Mouse (Mus musculus): ENCODE data around the gene Appbp2.

Gene Appbp2

DNA sequence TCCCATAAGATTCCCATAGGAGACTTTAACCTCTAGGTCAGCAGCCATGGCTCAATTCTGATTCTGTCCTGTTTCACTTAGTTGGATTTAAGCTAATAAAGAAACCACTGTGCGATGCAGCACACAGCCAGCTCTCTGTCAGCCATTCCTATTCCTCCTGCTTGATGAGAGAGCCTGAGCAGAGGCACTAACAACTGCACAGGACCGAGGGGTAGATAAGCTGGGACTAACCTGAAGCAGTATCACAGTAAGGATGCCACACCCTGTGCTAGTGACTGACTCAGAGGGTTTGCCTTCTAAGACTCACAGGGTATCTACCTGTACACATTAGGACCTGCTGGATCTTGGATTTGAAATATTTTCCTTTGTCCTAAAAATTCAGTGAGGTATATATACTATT lies 21.7 kb downstream of the Appbp2 start:
- H3K9me3 ChIP-seq (ENCODE audit: low read length) = no peaks in the 10 kb centered on the region
- H3K4me1 ChIP-seq (replicated peaks; ENCODE audit: low read depth, low read length) = peaks cover 17% of the 10 kb centered on the region
- peaks cover 83% of the 10 kb centered on the region for H3K36me3 ChIP-seq (ENCODE audit: insufficient read depth, low read length)
- H3K27me3 ChIP-seq (ENCODE audit: insufficient read depth, low read length) = no peaks in the 10 kb centered on the region
- no peak for TF ChIP-seq POU5F1 (IDR thresholded peaks at IDR 0.05; ENCODE audit: borderline replicate concordance, low read length)
- no peak for TF ChIP-seq CTCF (conservative IDR thresholded peaks at IDR 0.05; ENCODE audit: low read length)
- H3K4me3 ChIP-seq (replicated peaks; ENCODE audit: low read length) = no peak overlapping the region

DNA sequence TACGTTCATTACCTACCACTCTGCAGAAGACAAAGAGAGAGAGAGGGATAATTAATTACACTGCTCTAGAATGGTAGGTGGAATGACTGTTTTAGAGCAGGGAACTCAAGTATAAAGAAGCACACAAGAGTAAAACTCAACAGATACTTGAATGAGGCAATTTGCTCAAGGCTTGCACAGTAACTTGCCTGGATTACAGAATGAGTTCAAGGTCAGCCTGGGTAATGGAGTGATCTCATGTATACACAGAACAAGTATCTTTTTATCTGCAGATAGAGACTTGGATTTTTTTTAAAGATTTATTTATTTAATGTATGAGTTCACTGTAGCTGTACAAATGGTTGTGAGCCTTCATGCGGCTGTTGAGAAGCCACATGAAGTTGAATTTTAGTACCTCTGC lies 23.8 kb downstream of the Appbp2 start:
- Histone ChIP-seq H3K4me1 (replicated peaks; ENCODE audit: low read depth, low read length) (peaks cover 11% of the 10 kb centered on the region), H3K9me3 (ENCODE audit: low read length) (no peaks in the 10 kb centered on the region), H3K4me3 (replicated peaks; ENCODE audit: low read length) (no peak overlapping the region), H3K36me3 (ENCODE audit: insufficient read depth, low read length) (peaks cover 96% of the 10 kb centered on the region), H3K27me3 (ENCODE audit: insufficient read depth, low read length) (no peaks in the 10 kb centered on the region)
- TF ChIP-seq NANOG (IDR thresholded peaks at IDR 0.05; ENCODE audit: borderline replicate concordance, low read length) (no peak), POU5F1 (IDR thresholded peaks at IDR 0.05; ENCODE audit: borderline replicate concordance, low read length) (no peak), CTCF (conservative IDR thresholded peaks at IDR 0.05; ENCODE audit: low read length) (no peak)

DNA sequence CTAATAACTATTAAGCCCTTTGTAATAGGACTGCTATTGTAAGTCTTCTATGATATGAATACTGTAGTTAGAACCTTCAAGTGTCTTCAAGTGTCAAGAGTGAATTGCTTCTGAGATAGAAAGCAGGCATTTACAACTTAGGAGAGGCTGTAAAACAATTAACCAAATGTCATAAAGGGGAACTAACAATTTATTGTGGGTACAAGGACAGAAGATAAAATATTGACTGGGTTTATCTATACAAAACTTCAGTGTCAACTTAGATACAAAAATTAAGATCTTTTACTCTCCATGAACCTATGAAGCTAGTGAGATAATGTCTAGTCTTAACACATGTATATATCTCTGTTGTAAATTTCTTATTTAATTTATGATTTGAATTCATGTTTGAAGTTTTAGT lies 28.7 kb downstream of the Appbp2 start:
- no peaks in the 10 kb centered on the region for H3K4me1 ChIP-seq (replicated peaks; ENCODE audit: low read depth, low read length)
- H3K36me3 ChIP-seq (ENCODE audit: insufficient read depth, low read length) = peaks cover 89% of the 10 kb centered on the region
- no peaks in the 10 kb centered on the region for H3K9me3 ChIP-seq (ENCODE audit: low read length)
- no peaks in the 10 kb centered on the region for H3K27me3 ChIP-seq (ENCODE audit: insufficient read depth, low read length)
- no peak overlapping the region for H3K4me3 ChIP-seq (replicated peaks; ENCODE audit: low read length)
- TF ChIP-seq CTCF (conservative IDR thresholded peaks at IDR 0.05; ENCODE audit: low read length) (no peak), NANOG (IDR thresholded peaks at IDR 0.05; ENCODE audit: borderline replicate concordance, low read length) (no peak), POU5F1 (IDR thresholded peaks at IDR 0.05; ENCODE audit: borderline replicate concordance, low read length) (no peak)

DNA sequence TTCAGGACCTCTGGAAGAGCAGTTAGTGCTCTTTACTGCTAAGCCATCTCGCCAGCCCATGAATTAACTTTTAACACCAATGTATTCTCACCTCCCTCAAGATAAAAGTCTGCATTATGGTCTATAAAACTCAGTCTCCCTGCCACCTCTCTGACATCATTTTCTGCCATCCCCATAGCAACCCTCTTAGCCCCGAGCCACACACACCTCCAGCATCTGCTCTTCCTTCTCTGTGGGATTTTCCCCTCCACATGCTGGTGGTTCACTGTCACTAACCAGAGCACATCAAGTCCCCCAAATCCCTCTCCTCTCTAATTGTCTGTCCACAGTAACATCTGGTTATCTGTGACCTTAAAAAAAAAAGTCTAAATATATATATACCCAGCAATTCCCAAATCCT lies 36.0 kb downstream of the Appbp2 start:
- no peak for TF ChIP-seq NANOG (IDR thresholded peaks at IDR 0.05; ENCODE audit: borderline replicate concordance, low read length)
- no peak for TF ChIP-seq POU5F1 (IDR thresholded peaks at IDR 0.05; ENCODE audit: borderline replicate concordance, low read length)
- TF ChIP-seq CTCF (conservative IDR thresholded peaks at IDR 0.05; ENCODE audit: low read length) = no peak
- Histone ChIP-seq H3K4me1 (replicated peaks; ENCODE audit: low read depth, low read length) (no peaks in the 10 kb centered on the region), H3K27me3 (ENCODE audit: insufficient read depth, low read length) (no peaks in the 10 kb centered on the region), H3K4me3 (replicated peaks; ENCODE audit: low read length) (no peak overlapping the region), H3K36me3 (ENCODE audit: insufficient read depth, low read length) (peaks cover 97% of the 10 kb centered on the region), H3K9me3 (ENCODE audit: low read length) (no peaks in the 10 kb centered on the region)

DNA sequence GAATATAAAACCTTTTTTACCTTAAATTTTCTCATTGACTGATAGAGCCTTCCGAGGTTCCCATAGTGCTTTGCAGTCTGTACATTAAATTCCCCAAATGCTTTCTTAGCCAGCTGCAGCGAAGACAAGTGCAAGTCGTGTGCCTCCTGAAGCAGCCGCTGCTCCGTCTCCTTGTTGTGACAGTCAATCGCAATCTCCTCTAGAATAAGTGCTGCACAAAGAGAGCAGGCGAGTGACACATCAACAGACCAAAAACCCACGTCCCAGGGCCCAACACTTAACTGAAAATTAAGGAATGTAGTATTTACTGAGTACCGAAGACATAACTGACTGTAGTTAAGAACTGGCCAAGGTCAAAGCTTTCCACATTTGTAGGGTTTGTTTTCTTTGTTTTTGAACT lies 38.9 kb downstream of the Appbp2 start:
- Histone ChIP-seq H3K4me3 (replicated peaks; ENCODE audit: low read length) (no peak overlapping the region), H3K9me3 (ENCODE audit: low read length) (no peaks in the 10 kb centered on the region), H3K36me3 (ENCODE audit: insufficient read depth, low read length) (peaks cover 96% of the 10 kb centered on the region), H3K27me3 (ENCODE audit: insufficient read depth, low read length) (no peaks in the 10 kb centered on the region), H3K4me1 (replicated peaks; ENCODE audit: low read depth, low read length) (no peaks in the 10 kb centered on the region)
- TF ChIP-seq CTCF (conservative IDR thresholded peaks at IDR 0.05; ENCODE audit: low read length) (no peak), NANOG (IDR thresholded peaks at IDR 0.05; ENCODE audit: borderline replicate concordance, low read length) (no peak)

DNA sequence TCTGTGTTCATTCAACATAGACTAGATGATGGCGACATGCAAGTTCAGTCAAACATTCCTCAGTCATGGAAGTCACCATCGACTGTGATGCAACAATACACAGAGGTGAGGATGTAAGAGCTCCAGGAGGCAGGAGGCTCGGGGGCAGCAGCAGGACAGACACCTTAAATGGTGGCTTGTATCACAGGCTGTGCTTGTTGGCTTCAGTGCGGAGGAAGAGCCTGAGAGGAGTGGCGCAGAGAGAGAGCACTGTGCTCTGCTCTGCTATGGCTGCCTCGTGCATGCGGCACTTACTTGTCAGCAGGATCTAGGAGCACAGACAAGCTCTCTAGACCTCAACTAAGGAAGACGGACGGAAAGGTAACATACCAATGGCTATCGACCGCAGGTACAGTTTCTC lies 40.7 kb downstream of the Appbp2 start:
- H3K36me3 ChIP-seq (ENCODE audit: insufficient read depth, low read length) = peaks cover 96% of the 10 kb centered on the region
- H3K9me3 ChIP-seq (ENCODE audit: low read length) = no peaks in the 10 kb centered on the region
- no peaks in the 10 kb centered on the region for H3K4me1 ChIP-seq (replicated peaks; ENCODE audit: low read depth, low read length)

DNA sequence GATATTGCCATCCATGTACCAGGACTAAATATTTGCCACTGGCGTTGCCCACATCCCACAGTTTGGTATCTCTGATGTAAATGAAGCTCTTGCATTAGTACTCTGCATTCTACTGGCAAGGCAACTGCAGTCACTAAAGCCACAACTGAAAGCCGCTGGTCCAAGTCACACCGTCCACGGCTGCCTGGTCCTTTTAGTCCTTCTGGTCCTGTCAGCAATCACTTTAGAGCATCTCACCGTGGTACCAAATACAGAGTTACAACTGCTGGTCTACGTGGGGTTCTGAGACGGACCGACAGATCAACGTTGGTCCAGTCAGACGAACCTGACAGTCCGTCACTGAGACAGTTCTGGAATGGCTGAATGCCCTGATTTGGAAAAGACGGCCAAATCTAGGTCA lies 44.2 kb downstream of the Appbp2 start:
- TF ChIP-seq NANOG (IDR thresholded peaks at IDR 0.05; ENCODE audit: borderline replicate concordance, low read length) (no peak), CTCF (conservative IDR thresholded peaks at IDR 0.05; ENCODE audit: low read length) (no peak), POU5F1 (IDR thresholded peaks at IDR 0.05; ENCODE audit: borderline replicate concordance, low read length) (no peak)
- Histone ChIP-seq H3K4me1 (replicated peaks; ENCODE audit: low read depth, low read length) (no peaks in the 10 kb centered on the region), H3K9me3 (ENCODE audit: low read length) (no peaks in the 10 kb centered on the region), H3K4me3 (replicated peaks; ENCODE audit: low read length) (no peak overlapping the region), H3K36me3 (ENCODE audit: insufficient read depth, low read length) (peaks cover 73% of the 10 kb centered on the region), H3K27me3 (ENCODE audit: insufficient read depth, low read length) (no peaks in the 10 kb centered on the region)

More for the DNA sequence above, 40.7 kb downstream of the Appbp2 start:
- no peak overlapping the region for H3K4me3 ChIP-seq (replicated peaks; ENCODE audit: low read length)
- H3K27me3 ChIP-seq (ENCODE audit: insufficient read depth, low read length) = no peaks in the 10 kb centered on the region
- TF ChIP-seq POU5F1 (IDR thresholded peaks at IDR 0.05; ENCODE audit: borderline replicate concordance, low read length) (no peak), CTCF (conservative IDR thresholded peaks at IDR 0.05; ENCODE audit: low read length) (no peak), NANOG (IDR thresholded peaks at IDR 0.05; ENCODE audit: borderline replicate concordance, low read length) (no peak)

DNA sequence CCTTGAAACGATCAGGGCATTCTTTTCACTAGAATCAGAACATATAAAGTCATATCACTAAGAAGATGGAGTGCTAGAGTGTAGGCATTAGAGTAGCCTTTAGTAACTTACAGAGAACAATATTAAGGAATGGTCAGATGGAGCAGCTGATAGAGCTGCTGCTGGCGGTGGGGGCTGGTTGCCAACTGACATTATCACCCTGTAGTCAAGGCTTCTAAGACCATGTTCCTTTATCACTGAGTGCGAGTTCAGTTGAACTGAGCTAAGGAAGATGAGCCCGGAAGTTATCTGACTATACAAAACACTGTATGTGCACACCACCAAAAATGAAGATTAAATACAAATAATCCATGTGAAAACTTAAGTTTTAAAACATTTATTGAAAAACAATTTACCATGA lies 45.8 kb downstream of the Appbp2 start:
- H3K4me1 ChIP-seq (replicated peaks; ENCODE audit: low read depth, low read length) = no peaks in the 10 kb centered on the region
- H3K9me3 ChIP-seq (ENCODE audit: low read length) = no peaks in the 10 kb centered on the region
- no peak overlapping the region for H3K4me3 ChIP-seq (replicated peaks; ENCODE audit: low read length)
- H3K36me3 ChIP-seq (ENCODE audit: insufficient read depth, low read length) = peaks cover 56% of the 10 kb centered on the region
- no peak for TF ChIP-seq NANOG (IDR thresholded peaks at IDR 0.05; ENCODE audit: borderline replicate concordance, low read length)
- no peaks in the 10 kb centered on the region for H3K27me3 ChIP-seq (ENCODE audit: insufficient read depth, low read length)

DNA sequence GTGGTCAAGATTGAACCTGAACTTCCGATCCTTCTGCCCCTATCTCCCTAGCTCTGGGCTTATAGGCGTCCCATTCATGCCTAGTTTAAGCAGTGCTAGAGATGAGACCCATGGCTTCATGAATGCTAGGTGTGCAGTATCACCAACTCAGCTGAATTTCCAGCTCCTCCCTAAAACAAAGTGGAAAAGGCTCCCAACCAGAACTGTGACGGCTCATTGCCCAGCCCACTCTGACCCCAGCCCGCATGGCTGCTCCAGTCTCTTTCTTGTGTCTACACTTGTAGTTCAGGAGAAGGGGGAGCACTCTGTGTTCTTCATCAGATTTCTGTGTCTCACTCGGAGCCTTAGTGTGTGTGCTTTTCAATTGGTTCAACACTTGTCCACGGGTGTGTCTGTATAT lies 50.1 kb downstream of the Appbp2 start:
- H3K36me3 ChIP-seq (ENCODE audit: insufficient read depth, low read length) = peaks cover 16% of the 10 kb centered on the region
- TF ChIP-seq POU5F1 (IDR thresholded peaks at IDR 0.05; ENCODE audit: borderline replicate concordance, low read length) = no peak
- no peak for TF ChIP-seq NANOG (IDR thresholded peaks at IDR 0.05; ENCODE audit: borderline replicate concordance, low read length)
- TF ChIP-seq CTCF (conservative IDR thresholded peaks at IDR 0.05; ENCODE audit: low read length) = no peak
- no peaks in the 10 kb centered on the region for H3K9me3 ChIP-seq (ENCODE audit: low read length)

More for the DNA sequence above, 50.1 kb downstream of the Appbp2 start:
- Histone ChIP-seq H3K4me1 (replicated peaks; ENCODE audit: low read depth, low read length) (peaks cover 17% of the 10 kb centered on the region), H3K4me3 (replicated peaks; ENCODE audit: low read length) (no peak overlapping the region), H3K27me3 (ENCODE audit: insufficient read depth, low read length) (no peaks in the 10 kb centered on the region)

Measured in E14TG2a.4 (cell line).